Mouse (Mus musculus) heart, postnatal 25 days (tissue): ENCODE measurements around the gene Il9r. TPM values are rescaled to one million over a fixed set of nuclear protein-coding genes. Genes with fewer than 3 reads are reported as not detected.
A peak's percentile ranks its signal among the peaks of the same experiment; 100 is the strongest.

Experiments
- DNase-seq: peaks from one replicate; pipeline ENCODE4 v3.0.0; 2022; ENCODE audit warnings: low spot score
- intact Hi-C: fragments of 180-260 bp; cut with DNase I; formaldehyde crosslinking; loops from one replicate; pipeline ENCODE4 v1.15.1; 2025
- total RNA-seq, 2 experiments: library from RNA; stranded (reverse); gene quantifications; 2 replicates each; pipeline ENCODE4 v1.2.3; 2021

Gene Il9r
- total RNA-seq, 2 experiments from 2014 or later = not detected

DNA sequence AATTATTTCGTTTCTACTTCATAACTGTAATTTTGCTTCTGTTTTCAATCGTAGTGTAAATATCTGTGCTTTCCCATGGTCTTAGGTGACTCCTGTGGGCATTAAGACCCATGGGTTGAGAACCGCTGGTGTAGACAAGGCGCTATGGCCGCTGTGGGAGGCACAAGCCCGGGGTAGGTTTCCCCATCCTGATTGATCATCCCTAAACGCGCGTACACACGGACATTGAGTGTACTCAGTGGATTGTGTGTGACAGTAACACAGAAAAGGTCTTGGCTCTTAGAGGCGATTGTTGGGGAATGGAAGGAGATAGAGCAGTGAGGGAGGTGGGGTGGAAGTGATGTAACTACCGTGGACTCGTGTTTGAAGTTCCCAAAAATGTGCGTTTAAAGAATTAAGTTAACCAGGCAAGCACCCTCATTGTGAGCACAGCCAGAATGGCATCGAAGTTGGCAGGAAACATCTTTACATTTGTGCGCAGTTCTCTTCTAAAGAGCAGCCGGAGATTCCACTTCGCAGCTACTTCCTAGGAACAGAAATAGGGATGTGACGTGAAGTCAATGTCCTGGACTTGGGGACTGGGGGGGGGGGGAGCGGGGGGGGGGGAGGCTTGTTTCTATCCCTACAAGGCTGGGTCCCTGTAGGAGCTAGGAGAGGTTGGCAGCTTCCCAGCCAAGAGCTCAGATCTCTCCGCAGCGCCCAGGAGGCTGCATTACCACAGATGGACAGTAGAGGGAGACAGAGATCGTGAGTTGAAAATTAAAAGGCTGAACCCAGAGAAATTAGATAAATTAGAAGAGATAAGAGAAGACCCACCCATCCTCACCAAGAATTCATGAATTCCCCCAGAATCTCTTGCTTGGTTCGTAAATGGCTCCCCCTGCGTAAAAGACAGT is 17.9 kb downstream of the Il9r start:
- intact Hi-C loops = loop anchor here (1.0 to 5.0 kb wide), 3 partner anchors 56 to 120 kb away; partner anchors contain the start of genes Hbq1a and Hbq1b
- peak; percentile 26 for DNase-seq

DNA sequence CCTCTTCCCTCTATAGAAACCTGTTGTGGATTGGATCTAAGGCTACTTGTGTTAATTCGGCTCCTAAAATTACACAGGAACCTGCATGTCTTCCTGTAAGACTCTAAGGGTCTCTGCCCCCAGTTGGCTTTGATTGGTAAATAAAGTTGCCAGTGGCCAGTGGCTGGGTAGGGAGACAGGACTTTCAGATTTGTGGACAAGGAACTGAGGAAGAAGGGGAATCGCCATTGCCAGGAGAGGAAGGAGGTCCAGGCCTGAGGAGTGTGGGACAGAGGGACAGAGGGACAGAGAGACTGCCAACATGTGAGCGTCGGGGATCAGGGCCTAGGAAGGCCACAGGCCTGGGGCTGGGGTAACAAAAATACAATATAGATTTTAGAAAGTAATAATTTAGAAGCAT is 18.8 kb downstream of the Il9r start:
- intact Hi-C loops = loop anchor here (5.0 kb wide), 1 partner anchor 121 kb away; the partner anchor contains the start of gene Hbq1a
- DNase-seq = no peak

DNA sequence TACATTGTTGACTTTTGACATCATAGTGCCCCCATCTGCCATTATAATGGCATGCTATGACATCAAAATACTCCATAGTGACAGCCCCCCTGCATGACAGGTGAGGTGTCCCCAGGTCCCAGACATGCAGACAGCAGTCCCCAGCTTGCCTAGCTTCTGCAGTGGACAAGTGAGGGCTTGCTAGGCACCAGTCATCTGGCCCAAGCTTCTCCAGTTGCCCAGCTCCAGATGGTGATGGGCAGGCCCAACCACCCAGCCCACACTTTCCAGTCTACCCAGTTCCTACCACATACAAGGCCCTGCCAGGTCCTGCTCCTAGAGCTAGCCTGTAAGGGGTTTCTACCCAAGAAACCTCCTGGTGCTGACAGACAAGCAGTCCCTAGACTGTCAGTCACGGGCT is 21.6 kb downstream of the Il9r start:
- DNase-seq = no peak
- intact Hi-C loops = no loop called here

DNA sequence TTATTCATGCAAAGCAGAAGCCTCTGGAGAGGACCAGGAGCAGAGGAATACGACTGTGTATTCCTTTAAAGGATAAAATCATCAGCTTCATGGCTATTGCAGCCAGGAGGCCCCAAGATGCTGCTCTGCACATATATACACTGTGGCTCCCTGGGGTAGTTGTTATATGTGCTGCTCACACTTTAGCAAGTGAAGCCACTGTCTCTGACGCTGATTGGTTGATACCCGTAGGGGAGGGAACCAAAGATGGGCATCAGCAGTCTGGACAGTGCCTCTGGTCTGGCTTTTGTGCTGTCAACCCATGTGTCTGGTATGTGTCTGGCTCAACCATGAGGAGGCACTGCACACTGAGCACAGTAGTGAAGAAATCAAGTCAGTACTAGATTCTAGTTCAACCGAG is 33.4 kb downstream of the Il9r start:
- intact Hi-C loops = no loop called here
- DNase-seq = no peak

DNA sequence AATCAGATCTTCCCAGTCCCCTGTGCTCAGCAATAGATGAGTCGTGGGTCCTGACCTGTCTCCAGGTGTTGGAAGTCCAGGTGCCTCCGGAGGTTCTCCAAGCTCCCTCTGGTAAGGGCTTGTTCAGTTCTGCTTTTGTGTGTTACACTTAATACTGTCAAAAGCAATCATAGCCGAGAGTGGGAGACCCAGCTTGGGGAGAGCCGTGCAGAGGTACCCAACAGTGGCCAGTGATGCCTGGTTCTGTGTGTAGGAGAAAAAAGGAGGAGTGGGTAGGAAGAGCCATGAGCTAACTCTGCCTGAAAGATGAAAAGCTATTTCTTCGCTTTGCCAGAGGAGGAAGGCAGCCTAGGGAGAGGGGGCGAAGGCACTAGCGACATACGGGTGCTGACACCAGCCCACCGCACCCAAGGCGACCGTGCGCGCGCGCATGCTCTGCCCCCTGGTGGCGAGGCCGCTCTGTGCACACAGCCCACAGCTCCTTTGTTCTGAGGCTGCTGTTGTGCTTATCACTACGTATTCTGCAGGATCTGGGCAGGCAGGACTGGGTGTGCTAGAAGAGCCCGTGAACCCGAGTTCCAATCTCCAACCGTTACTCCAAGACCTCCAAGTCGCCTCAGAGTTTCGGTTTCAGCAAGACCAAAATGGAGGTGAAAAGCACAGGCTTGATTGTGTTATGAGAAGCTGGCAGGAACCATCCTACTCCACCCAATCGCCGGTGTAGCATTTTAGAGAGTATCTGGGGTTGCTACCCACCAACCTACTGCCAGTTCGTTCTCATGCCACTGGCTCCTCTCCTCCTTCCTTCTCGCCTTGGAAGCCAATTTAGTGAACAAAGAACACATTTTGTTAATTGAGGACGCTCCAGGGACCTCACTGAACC is 37.9 kb downstream of the Il9r start:
- intact Hi-C loops = loop anchor here (1.0 kb wide), 2 partner anchors 162 to 487 kb away; partner anchors contain the start of gene Nsg2
- DNase-seq = peak; percentile 9

DNA sequence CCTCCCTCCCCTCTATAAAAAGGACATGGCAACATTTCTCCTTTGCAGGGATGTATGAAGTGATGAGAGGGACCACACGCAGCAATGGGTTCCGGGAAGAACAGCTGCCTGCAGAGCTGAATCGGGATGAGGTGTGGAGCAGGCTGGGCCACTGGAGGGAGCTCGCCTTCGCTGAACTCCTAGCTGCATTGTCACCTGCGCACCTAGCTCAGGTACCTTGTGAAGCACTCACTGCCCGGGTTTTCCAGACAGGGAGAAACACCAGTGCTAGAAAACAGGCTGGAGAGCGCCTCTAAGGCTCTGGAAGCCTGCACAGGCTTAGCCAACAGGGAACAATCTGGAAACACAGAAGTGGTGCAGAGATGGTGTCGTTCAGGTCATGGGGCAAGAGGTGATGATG is 38.6 kb downstream of the Il9r start:
- intact Hi-C loops = loop anchor here (1.0 kb wide), 1 partner anchor 161 kb away; the partner anchor contains the start of gene Nsg2
- no peak for DNase-seq

DNA sequence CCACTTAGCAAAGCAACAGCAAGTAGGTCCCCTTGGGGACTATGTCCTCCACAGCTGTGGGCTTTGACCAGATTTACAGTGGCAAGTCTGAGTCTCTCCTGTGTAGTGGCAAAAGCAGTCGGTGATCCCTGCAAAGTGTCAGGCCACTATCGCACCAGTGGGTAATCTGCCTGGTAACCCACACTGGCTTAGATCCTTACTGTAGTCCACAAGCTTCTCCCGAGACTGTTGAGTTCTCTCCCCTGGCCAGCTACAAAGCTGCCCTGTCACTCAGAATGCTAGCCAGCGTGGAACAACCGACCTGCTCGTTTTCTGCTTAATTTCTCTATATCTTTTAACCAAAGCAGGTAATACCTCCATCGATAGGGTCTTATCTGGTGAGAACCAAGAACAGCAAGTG is 39.7 kb downstream of the Il9r start:
- intact Hi-C loops = no loop called here

DNA sequence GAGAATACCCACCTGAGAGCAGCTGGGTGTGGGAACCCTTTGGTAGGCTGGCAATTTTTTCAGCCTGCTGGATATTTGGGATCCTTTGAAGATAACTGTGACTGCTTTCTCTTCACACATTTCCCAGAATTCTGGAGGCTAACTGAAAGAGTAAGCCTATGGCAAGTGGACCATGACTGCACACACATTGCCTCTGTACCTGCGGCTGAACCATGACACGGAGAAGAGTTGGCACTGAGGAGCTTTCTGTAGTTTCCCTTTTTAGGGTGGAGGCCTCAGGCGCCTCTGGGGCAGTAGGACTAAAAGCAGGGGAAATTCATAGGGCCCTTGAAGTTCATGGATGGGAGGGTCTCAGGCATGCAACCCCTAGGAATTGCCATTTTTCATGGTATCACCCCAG is 40.9 kb downstream of the Il9r start:
- intact Hi-C loops = no loop called here
- no peak for DNase-seq

More for the DNA sequence above, 39.7 kb downstream of the Il9r start:
- DNase-seq = no peak

DNA sequence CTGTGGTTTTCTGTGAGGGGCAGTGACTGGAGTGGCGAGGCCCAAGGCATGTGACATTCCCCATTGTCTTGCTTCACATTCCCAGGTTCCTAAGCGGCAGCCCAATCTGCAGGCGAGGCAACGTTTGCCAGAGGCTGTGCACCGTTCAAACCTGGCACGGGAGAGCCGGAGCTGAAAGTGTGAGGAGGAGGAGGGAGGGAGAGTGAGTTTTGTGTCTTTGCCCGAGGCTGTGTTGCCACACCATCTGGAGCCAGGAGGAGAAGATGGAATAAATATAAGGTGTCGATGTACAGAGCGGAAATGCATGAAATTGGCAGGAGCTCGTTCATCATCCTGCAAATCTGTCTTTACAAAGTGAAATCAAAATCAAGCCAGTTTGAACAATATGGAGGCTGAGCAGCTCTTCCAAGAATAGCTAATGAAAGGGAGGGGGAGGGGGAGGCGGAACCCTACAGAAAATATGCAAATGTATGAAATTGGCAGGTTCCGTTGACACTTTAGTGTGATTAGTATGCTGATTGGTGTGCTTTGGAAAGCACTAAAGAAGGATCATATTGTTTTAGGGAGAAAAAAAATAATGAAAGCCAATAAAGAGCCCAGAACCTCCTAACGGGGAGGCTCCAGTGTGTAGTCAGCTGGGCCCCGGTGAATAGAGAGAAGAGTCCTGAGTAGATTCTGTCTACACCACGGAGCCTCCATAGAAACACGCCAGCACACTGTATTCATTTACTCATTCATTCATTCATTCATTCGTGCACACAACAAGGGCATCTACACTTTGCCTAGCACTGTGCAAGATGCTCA is 42.1 kb downstream of the Il9r start:
- intact Hi-C loops = no loop called here
- no peak for DNase-seq

DNA sequence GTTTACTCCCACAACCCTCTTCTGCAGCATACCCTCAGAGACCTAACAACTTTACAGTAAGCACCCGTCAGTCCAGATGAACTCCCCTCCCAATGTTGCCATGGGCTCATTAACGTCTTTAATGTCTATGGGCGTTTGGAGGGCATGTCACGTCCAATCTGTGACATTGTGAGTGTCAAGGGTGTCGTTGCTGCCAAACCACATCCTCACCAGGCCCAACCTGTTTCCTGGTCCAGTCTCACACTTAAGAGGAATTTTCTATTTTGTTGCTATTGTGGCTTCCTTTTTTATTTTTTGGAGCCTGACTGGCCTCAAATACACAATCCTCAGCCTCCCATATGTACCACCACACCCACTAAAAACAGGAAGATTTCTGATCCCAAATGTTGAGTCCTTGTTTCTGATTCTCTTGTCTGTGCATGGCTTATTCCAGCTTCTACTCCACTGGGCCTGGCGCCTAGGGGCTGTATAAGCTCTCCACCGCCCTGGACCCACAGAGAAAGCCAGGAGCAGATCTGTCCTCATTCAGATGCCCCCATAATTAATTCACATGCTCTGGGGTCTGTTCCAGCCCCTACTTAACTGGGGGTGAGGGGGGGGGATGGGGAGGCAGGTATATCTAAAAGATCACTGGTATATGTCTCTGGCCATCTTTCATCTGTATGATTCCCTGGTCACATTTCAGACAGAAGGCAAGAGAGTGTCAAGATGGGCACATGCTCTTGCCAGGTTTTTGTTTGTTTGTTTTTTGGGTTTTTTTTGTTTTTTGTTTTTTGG is 43.0 kb downstream of the Il9r start:
- no peak for DNase-seq
- intact Hi-C loops = no loop called here

DNA sequence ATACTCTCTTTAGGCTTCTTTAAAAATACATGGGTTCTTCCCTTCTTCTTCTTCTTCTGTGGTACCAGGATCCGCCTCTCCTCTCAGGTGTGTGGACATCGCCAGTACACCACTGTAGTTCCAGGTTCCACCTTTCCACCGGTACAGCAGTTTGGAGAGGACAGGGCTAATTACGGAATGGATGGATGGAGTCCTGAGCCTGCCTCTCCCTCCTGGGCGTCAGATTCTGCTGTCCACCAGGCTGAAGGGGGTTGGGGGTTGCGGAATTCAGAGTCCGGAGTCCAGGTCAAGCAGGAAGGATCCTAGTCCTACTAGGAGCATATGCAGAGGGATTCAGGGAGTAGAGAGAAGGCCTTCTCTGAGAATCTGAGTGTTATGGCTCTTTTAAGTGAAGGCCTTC is 46.9 kb downstream of the Il9r start:
- intact Hi-C loops = no loop called here
- no peak for DNase-seq

DNA sequence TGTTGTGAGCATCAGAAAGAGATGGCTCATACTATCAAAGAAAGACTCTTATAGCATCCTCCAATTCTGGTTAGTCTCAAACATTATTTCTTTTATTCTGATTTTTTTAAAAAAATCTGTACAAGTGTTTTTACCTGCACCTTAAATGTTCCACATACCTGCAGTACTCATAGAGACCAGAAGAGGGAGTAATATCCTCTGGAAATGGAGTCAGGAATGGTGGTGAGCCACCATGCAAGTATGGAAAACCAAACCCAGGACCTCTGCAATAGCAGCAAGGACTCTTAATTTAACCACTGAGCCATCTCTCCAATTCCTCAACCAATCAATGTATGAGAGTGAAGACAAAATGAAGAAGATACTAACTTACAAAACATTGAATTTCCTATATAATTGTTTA is 47.3 kb downstream of the Il9r start:
- DNase-seq = no peak
- intact Hi-C loops = no loop called here

DNA sequence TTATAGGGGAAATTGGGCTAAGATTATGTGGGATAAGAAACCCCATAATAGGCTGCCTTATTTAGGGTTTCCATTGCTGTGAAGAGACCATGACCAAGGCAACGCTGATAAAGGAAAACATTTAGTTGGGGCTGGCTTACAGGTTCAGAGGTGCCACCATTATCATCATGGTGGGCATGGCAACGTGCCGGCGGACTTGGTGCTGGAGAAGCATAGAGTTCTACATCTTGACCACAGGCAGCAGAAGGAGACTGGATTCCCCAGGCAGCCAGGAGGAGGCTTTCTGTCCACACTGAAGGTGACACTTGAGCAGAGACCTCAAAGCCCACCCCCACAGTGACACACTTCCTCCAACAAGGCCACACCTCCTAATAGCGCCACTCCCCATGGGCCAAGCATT is 48.8 kb downstream of the Il9r start:
- intact Hi-C loops = no loop called here
- DNase-seq = no peak

DNA sequence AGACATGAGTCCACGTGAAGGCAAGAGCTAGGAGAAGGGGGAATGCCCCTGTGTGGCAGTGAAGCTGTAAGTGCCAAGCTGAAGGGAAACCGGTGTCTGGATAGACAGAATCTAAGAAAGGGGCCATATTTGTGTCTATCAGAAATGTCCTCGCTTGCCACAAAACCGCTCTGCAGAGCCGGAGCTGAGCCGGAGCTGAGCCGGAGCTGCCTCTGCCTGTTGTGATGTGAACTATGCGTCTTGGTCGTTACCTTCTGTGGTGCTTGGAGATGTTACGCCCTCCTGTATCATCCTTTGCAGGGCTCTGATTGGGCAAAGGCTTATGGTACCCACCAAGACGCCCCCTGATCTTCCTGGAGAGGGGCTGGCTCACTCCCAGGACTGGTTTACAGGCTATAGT is 50.5 kb downstream of the Il9r start:
- intact Hi-C loops = no loop called here

DNA sequence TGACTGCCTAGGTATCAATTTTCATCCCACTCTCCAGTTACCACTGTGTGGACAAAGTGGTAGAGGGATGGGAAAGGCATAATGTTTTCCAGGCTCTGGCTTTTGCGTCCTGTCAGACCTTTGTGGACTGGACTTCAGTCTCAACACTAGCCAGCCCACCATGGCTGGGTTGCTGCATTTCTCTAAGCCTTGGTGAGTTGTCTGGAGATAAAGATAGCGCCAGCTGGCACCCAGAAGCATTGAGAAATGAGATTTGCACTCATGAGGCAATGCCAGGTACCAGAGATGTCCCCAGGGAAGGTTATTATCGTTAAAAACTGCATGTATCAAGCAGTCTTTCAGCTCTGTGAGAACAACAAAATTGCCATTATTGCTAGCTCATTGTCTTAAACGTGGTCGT is 57.3 kb downstream of the Il9r start:
- intact Hi-C loops = no loop called here
- no peak for DNase-seq

More for the DNA sequence above, 50.5 kb downstream of the Il9r start:
- DNase-seq = no peak

DNA sequence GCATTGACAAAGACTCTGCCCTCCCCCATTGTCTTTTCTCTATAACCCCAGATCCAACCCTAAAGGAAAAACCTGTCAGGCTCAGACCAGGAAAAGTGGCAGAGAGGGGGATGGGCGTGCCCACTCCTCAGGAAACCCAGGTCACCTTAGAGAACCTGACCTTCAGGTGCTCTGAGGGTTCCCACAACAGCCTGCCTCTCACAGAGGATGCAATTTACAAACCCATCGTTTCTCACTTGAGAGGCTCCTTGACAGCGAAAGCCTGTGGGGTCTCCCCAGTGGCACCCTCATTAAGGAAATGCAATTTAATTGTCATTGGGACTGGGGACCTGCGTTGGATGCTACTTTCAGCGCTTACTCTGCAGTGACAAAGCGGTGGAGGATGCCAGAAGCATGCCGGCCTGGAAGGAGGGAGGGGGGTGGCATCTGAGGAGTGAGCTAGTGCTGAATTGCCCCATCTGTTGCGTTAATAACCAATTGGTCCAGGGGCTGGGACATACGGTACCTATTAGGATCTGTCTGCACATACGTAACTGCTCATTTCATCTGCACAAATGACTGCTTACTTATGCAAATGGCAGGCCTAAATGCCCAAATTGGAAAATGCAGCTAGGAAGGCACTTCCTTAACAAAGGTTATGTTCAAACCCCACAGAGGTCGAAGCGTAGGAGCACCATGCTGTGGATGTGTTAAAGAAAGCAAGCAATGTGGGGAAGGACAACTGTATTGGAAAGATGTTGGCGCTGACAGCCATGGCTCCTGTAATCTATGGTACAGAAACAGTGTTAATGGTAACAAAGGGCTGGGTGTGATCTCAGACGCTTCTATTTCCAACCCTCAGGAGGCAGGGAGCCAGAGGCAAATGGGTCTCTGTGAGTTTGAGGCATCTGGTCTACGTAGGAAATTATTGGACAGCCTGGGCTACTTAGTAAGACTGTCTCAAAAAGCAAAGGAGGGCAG is 58.2 kb downstream of the Il9r start:
- intact Hi-C loops = no loop called here
- DNase-seq = no peak

DNA sequence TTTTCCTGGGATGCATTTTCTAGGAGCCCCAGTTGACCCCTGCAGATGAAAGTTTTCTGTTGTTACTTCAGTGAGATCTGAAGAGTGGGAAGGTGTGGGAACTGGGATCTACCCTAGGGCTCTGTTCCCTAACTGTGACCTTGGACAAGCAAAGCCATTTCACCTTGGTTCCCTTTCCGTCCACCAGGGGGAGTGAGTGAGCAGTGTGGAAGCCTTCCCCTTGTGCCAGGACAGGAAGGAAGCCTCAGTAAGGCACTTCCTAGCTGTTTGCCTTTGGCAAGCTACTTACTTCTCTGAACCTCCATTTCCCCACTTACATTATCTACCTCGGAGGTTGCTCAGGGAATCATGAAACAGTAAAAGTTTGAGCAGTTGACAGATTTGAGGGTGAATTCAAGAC is 59.0 kb downstream of the Il9r start:
- DNase-seq = peak; percentile 2
- intact Hi-C loops = no loop called here

DNA sequence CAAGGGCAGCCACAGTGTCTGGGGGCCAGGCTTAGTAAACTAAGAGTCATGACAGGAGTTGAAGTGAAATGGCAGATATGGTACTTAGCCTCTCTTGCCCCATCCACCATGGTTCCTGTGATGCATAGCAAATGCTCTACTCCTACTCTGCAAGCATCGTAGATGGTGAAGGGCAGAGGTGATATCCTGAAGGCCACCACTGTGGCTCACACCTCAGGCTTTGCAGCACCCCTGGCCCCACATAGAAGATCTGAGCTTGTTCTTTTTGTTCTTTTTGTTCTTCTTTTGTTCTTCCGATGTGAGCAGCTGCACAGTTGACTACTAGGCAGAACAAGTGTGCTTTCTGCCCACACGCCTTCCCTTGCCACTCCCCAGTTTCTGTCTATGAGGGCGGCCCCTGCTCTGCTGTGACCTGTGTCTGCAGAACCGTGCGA is 60.5 kb downstream of the Il9r start:
- intact Hi-C loops = no loop called here
- DNase-seq = no peak
